Mouse (Mus musculus) stomach, embryonic 15.5 days (tissue): ENCODE data around the gene Ephx1. TPM values are rescaled to one million over a fixed set of nuclear protein-coding genes. Genes with fewer than 3 reads are reported as not detected.

Source experiments
- ATAC-seq: fragments of 200-750 bp; cut with Nextera tagmentation; 2 replicates; pipeline ENCODE4 v1.8.0; 2017; ENCODE audit warnings: low read depth, moderate number of reproducible peaks, moderate TSS enrichment; ENCODE audit not compliant: insufficient read depth, low FRiP score
- H3K27ac ChIP-seq: fragments of 300-500 bp; sonication (generic); 2 replicates; pipeline ENCODE4 v1.5.1; 2015; ENCODE audit warnings: mild to moderate bottlenecking, inconsistent platforms
- H3K27me3 ChIP-seq: fragments of 300-500 bp; sonication (generic); replicated peaks from 2 replicates; pipeline ENCODE4 v1.6.1; 2015; ENCODE audit warnings: inconsistent platforms
- H3K36me3 ChIP-seq: fragments of 300-500 bp; sonication (generic); 2 replicates; pipeline ENCODE4 v1.6.1; 2015; ENCODE audit warnings: inconsistent platforms
- H3K4me1 ChIP-seq: fragments of 300-500 bp; sonication (generic); 2 replicates; pipeline ENCODE4 v1.6.1; 2015; ENCODE audit warnings: inconsistent platforms
- H3K4me2 ChIP-seq: fragments of 300-500 bp; sonication (generic); 2 replicates; pipeline ENCODE4 v1.6.1; 2015; ENCODE audit warnings: mild to moderate bottlenecking, inconsistent platforms
- H3K4me3 ChIP-seq: fragments of 300-500 bp; sonication (generic); replicated peaks from 2 replicates; pipeline ENCODE4 v1.5.1; 2015; ENCODE audit warnings: inconsistent platforms
- H3K9ac ChIP-seq: fragments of 300-500 bp; sonication (generic); 2 replicates; pipeline ENCODE4 v1.6.1; 2015; ENCODE audit warnings: inconsistent platforms
- H3K9me3 ChIP-seq: fragments of 300-500 bp; sonication (generic); 2 replicates; pipeline ENCODE4 v1.6.1; 2016; ENCODE audit warnings: inconsistent platforms
- WGBS: fragments of 180-500 bp; shearing (Covaris S2); methylation state at CpG from one replicate; pipeline ENCODE4 v1.1.7; 2015; 5-methylcytosine and 5-hydroxymethylcytosine counted together
- polyA plus RNA-seq: library from polyadenylated mRNA; unstranded; fragments of >200 nt; fragmentation: Nextera tagmentation; extraction: Ambion mirVana; gene quantifications from 2 replicates; pipeline ENCODE4 v1.2.1, GENCODE M21; 2015

Gene Ephx1
- polyA plus RNA-seq, 1 experiment from 2014 or later, result 10.5 TPM

- no peak overlapping the region for H3K9ac ChIP-seq
- H3K4me3 ChIP-seq, result no peak overlapping the region
- H3K9me3 ChIP-seq, result no peaks in the 10 kb centered on the region
- 51% methylated on average over 4 of the region's 4 CpGs for WGBS
- no peak overlapping the region for H3K4me2 ChIP-seq
- H3K27ac ChIP-seq, result no peak overlapping the region
- H3K36me3 ChIP-seq, result no peaks in the 10 kb centered on the region
- H3K27me3 ChIP-seq, result no peaks in the 10 kb centered on the region
- peak; percentile 50; the same call in 1 of the 2 replicates for ATAC-seq
- H3K4me1 ChIP-seq, result peaks cover 5% of the 10 kb centered on the region
These were observed 10.4 kb downstream of the Ephx1 start for GRCm38 (mm10) chr1:181010171-181010932.

- no peak overlapping the region for H3K4me2 ChIP-seq
- no peaks in the 10 kb centered on the region for H3K27me3 ChIP-seq
- H3K9me3 ChIP-seq, result no peaks in the 10 kb centered on the region
- WGBS, result 67% methylated on average over 3 of the region's 3 CpGs
- H3K27ac ChIP-seq, result no peak overlapping the region
- H3K9ac ChIP-seq, result no peak overlapping the region
- 0 out of 2 replicates have a peak, but pooled peaks cover 4% of the 10 kb centered on the region for H3K4me1 ChIP-seq
- no peak overlapping the region for H3K4me3 ChIP-seq
- H3K36me3 ChIP-seq, result no peaks in the 10 kb centered on the region
- no peak; the same call in 1 of the 2 replicates for ATAC-seq
These were observed 10.9 kb downstream of the Ephx1 start for GRCm38 (mm10) chr1:181009754-181010153.

GRCm38 (mm10) chr1:181009011-181009590, 11.6 kb downstream of the Ephx1 start:
- Histone ChIP-seq H3K9me3 (no peaks in the 10 kb centered on the region), H3K4me2 (no peak overlapping the region), H3K36me3 (no peaks in the 10 kb centered on the region), H3K4me3 (no peak overlapping the region), H3K4me1 (0 out of 2 replicates have a peak, but pooled peaks cover 4% of the 10 kb centered on the region), H3K27ac (no peak overlapping the region), H3K9ac (no peak overlapping the region), H3K27me3 (no peaks in the 10 kb centered on the region)
- WGBS, result 79% methylated on average over 4 of the region's 4 CpGs
- no peak for ATAC-seq

- no peak overlapping the region for H3K4me3 ChIP-seq
- whole genome bisulfite sequencing, result 90% methylated on average over 2 of the region's 2 CpGs
- H3K4me1 ChIP-seq, result 0 out of 2 replicates have a peak, but pooled peaks cover 4% of the 10 kb centered on the region
- H3K27me3 ChIP-seq, result no peaks in the 10 kb centered on the region
- no peak overlapping the region for H3K9ac ChIP-seq
- ATAC-seq, result no peak
- no peak overlapping the region for H3K27ac ChIP-seq
- H3K36me3 ChIP-seq, result no peaks in the 10 kb centered on the region
- H3K4me2 ChIP-seq, result no peak overlapping the region
- no peaks in the 10 kb centered on the region for H3K9me3 ChIP-seq
These were observed 12.4 kb downstream of the Ephx1 start for GRCm38 (mm10) chr1:181008266-181008665.

GRCm38 (mm10) chr1:181007831-181008230, 12.9 kb downstream of the Ephx1 start:
- WGBS, result 82% methylated on average over 6 of the region's 6 CpGs
- no peak overlapping the region for H3K9ac ChIP-seq
- no peaks in the 10 kb centered on the region for H3K27me3 ChIP-seq
- H3K4me1 ChIP-seq, result 0 out of 2 replicates have a peak, but pooled peaks cover 4% of the 10 kb centered on the region
- no peak overlapping the region for H3K4me2 ChIP-seq
- no peaks in the 10 kb centered on the region for H3K9me3 ChIP-seq
- H3K4me3 ChIP-seq, result no peak overlapping the region
- no peak for ATAC-seq
- H3K27ac ChIP-seq, result no peak overlapping the region
- no peaks in the 10 kb centered on the region for H3K36me3 ChIP-seq

- Histone ChIP-seq H3K9me3 (no peaks in the 10 kb centered on the region), H3K4me1 (peaks cover 6% of the 10 kb centered on the region), H3K4me2 (no peak overlapping the region), H3K27me3 (no peaks in the 10 kb centered on the region), H3K9ac (no peak overlapping the region), H3K4me3 (no peak overlapping the region), H3K27ac (no peak overlapping the region), H3K36me3 (no peaks in the 10 kb centered on the region)
- 67% methylated on average over 8 of the region's 8 CpGs for WGBS
- ATAC-seq, result no peak
These were observed 15.4 kb downstream of the Ephx1 start for GRCm38 (mm10) chr1:181005331-181005730.

GRCm38 (mm10) chr1:181003790-181004189, 16.9 kb downstream of the Ephx1 start:
- no peak overlapping the region for H3K4me2 ChIP-seq
- H3K36me3 ChIP-seq, result no peaks in the 10 kb centered on the region
- no peak overlapping the region for H3K27ac ChIP-seq
- H3K4me1 ChIP-seq, result peaks cover 7% of the 10 kb centered on the region
- no peaks in the 10 kb centered on the region for H3K27me3 ChIP-seq
- H3K4me3 ChIP-seq, result no peak overlapping the region
- no peak for ATAC-seq
- no peak overlapping the region for H3K9ac ChIP-seq
- no peaks in the 10 kb centered on the region for H3K9me3 ChIP-seq
- 79% methylated on average over 2 of the region's 2 CpGs for WGBS

GRCm38 (mm10) chr1:181001621-181002020, 19.1 kb downstream of the Ephx1 start:
- no peak overlapping the region for H3K9ac ChIP-seq
- H3K4me3 ChIP-seq, result no peak overlapping the region
- H3K9me3 ChIP-seq, result no peaks in the 10 kb centered on the region
- H3K36me3 ChIP-seq, result no peaks in the 10 kb centered on the region
- no peak overlapping the region for H3K27ac ChIP-seq
- H3K4me2 ChIP-seq, result no peak overlapping the region
- WGBS, result 84% methylated on average over 3 of the region's 3 CpGs
- no peak for ATAC-seq
- H3K27me3 ChIP-seq, result no peaks in the 10 kb centered on the region
- H3K4me1 ChIP-seq, result peaks cover 7% of the 10 kb centered on the region

GRCm38 (mm10) chr1:181001217-181001616, 19.5 kb downstream of the Ephx1 start:
- H3K36me3 ChIP-seq, result no peaks in the 10 kb centered on the region
- 82% methylated on average over 3 of the region's 3 CpGs for WGBS
- no peak overlapping the region for H3K9ac ChIP-seq
- no peak overlapping the region for H3K4me2 ChIP-seq
- no peak overlapping the region for H3K27ac ChIP-seq
- no peaks in the 10 kb centered on the region for H3K9me3 ChIP-seq
- ATAC-seq, result peak; percentile 53; the same call in 1 of the 2 replicates
- H3K4me1 ChIP-seq, result peaks cover 7% of the 10 kb centered on the region
- no peak overlapping the region for H3K4me3 ChIP-seq
- no peaks in the 10 kb centered on the region for H3K27me3 ChIP-seq

- Histone ChIP-seq H3K4me2 (no peak overlapping the region), H3K36me3 (no peaks in the 10 kb centered on the region), H3K27me3 (no peaks in the 10 kb centered on the region), H3K27ac (no peak overlapping the region), H3K4me1 (peaks cover 7% of the 10 kb centered on the region), H3K9me3 (no peaks in the 10 kb centered on the region), H3K9ac (no peak overlapping the region), H3K4me3 (no peak overlapping the region)
- WGBS, result 18% methylated on average over 10 of the region's 10 CpGs
- ATAC-seq, result 0 out of 2 replicates have a peak, but pooled peaks have one; percentile 24
These were observed 20.1 kb downstream of the Ephx1 start for GRCm38 (mm10) chr1:181000501-181001092.

GRCm38 (mm10) chr1:180992142-180992541, 28.6 kb downstream of the Ephx1 start:
- Histone ChIP-seq H3K4me2 (no peak overlapping the region), H3K9ac (no peak overlapping the region), H3K9me3 (no peaks in the 10 kb centered on the region), H3K4me3 (no peak overlapping the region), H3K27me3 (no peaks in the 10 kb centered on the region), H3K36me3 (no peaks in the 10 kb centered on the region), H3K27ac (no peak overlapping the region), H3K4me1 (0 out of 2 replicates have a peak, but pooled peaks cover 2% of the 10 kb centered on the region)
- ATAC-seq, result no peak
- WGBS, result 48% methylated on average over 3 of the region's 3 CpGs

- H3K36me3 ChIP-seq, result no peaks in the 10 kb centered on the region
- H3K9me3 ChIP-seq, result no peaks in the 10 kb centered on the region
- H3K4me1 ChIP-seq, result 0 out of 2 replicates have a peak, but pooled peaks cover 2% of the 10 kb centered on the region
- 64% methylated on average over 3 of the region's 3 CpGs for WGBS
- ATAC-seq, result no peak
- no peak overlapping the region for H3K4me2 ChIP-seq
- no peaks in the 10 kb centered on the region for H3K27me3 ChIP-seq
- no peak overlapping the region for H3K9ac ChIP-seq
- no peak overlapping the region for H3K4me3 ChIP-seq
- no peak overlapping the region for H3K27ac ChIP-seq
These were observed 30.0 kb downstream of the Ephx1 start for GRCm38 (mm10) chr1:180990671-180991070.
